Mouse (Mus musculus) ES-Bruce4 (cell line): ENCODE results near the gene Amigo2. TPM values are rescaled to one million over a fixed set of nuclear protein-coding genes. Genes with fewer than 3 reads are reported as not detected.

Experiments
- H3K27ac ChIP-seq: 2 replicates; pipeline ENCODE4 v1.5.1; 2012; ENCODE audit warnings: low read length, inconsistent platforms; ENCODE audit not compliant: insufficient read depth
- H3K27me3 ChIP-seq: 2 replicates; pipeline ENCODE4 v1.6.1; 2012; ENCODE audit warnings: mild to moderate bottlenecking, low read length, inconsistent platforms; ENCODE audit not compliant: control insufficient read depth, poor library complexity, insufficient read depth, severe bottlenecking
- H3K36me3 ChIP-seq: 2 replicates; pipeline ENCODE4 v1.6.1; 2012; ENCODE audit warnings: inconsistent platforms, mild to moderate bottlenecking, low read length, moderate library complexity; ENCODE audit not compliant: control insufficient read depth, poor library complexity, insufficient read depth, severe bottlenecking
- H3K4me1 ChIP-seq: one replicate; pipeline ENCODE4 v1.8.1; 2011; ENCODE audit warnings: low read length; ENCODE audit not compliant: control insufficient read depth, insufficient read depth
- H3K4me3 ChIP-seq: 2 replicates; pipeline ENCODE4 v1.5.1; 2011; ENCODE audit warnings: low read depth, mild to moderate bottlenecking, low read length
- H3K9ac ChIP-seq: 2 replicates; pipeline ENCODE4 v1.6.1; 2012; ENCODE audit warnings: low read depth, mild to moderate bottlenecking, inconsistent platforms; ENCODE audit not compliant: poor library complexity, severe bottlenecking
- H3K9me3 ChIP-seq: replicated peaks from 2 replicates; pipeline ENCODE4 v1.6.1; 2012; ENCODE audit warnings: mild to moderate bottlenecking, low read length, inconsistent platforms; ENCODE audit not compliant: control insufficient read depth, poor library complexity, insufficient read depth, severe bottlenecking
- CTCF ChIP-seq: IDR thresholded peaks from one replicate; pipeline ENCODE4 v1.8.1; 2011; ENCODE audit warnings: low read depth, low read length
- EP300 ChIP-seq: IDR thresholded peaks from 2 replicates; pipeline ENCODE4 v1.6.1; 2011; ENCODE audit warnings: low read depth, low read length; ENCODE audit not compliant: insufficient read depth
- POLR2A ChIP-seq: IDR thresholded peaks from one replicate; pipeline ENCODE4 v1.8.1; 2011; ENCODE audit warnings: low read length; ENCODE audit not compliant: insufficient read depth
- polyA plus RNA-seq: library from polyadenylated mRNA; stranded (reverse); fragments of >200 nt; gene quantifications from 2 replicates; pipeline ENCODE4 v1.2.4, GENCODE M21; 2011; ENCODE audit warnings: low read depth; ENCODE audit not compliant: missing spikeins, insufficient read depth, insufficient read length

The Amigo2 gene
- 1.5 and 1.8 TPM in 2 replicates for polyA plus RNA-seq

DNA sequence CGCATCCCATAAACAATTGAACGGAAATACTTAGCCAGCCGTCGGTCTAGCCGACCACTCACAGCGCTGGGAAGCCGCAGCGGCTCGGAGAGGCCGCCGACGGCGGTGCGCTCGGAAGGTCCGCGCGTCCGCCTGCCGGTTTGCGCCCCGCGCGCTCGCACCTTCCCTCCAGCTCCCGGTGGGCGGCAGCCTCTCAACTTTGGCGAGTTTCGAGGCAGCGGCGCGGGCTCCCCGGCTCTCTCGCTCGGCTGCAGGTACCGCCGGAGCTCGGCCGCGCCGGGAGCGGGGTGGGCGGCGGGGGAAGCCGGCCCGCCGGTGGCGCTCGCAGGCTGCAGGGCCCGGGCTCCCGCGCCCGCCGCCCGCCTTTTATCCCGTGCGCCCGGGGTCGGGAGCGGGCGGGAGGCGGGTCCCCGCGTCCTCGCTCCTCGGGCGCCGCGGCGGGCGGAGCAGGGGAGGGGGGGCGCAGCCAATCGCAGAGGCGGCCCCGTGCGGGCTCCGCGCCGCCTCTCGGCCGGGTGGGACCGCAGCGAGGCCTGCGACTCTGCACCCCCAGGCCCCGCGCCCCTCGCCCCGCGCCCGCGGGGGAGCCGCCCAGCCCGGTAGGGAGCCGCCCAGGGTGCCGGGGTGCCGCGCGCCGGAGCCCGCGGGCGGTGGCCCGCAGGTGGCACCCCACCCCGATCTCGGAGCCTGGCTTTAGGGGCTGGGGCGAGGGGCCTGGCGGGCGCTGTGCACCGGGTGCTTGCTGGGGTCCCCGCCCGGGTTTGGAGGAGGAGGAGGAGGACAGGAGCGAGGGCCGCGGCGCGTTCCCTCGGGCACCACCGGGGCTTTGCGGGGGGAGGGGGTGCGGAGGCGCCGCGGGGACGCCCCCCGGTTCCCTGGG lies at the start of gene Amigo2, which contains the start of gene Pced1b:
Gene Amigo2, minus strand, starts transcription at position 377 of the 880 bp plus-strand sequence.
Gene Pced1b, plus strand, starts transcription at position 197 of the 880 bp plus-strand sequence.
- no peaks in the 10 kb centered on the region for H3K27me3 ChIP-seq
- H3K4me1 ChIP-seq, result no peaks in the 10 kb centered on the region
- no peak for TF ChIP-seq EP300
- no peak for TF ChIP-seq POLR2A
- TF ChIP-seq CTCF, result no peak
- H3K27ac ChIP-seq, result no peak within 1 kb of the TSS
- H3K9me3 ChIP-seq, result no peaks in the 10 kb centered on the region
- peak within 1 kb of the TSS; percentile 94 for H3K9ac ChIP-seq
- no peaks in the 10 kb centered on the region for H3K36me3 ChIP-seq
- H3K4me3 ChIP-seq, result peak within 1 kb of the TSS; percentile 51

DNA sequence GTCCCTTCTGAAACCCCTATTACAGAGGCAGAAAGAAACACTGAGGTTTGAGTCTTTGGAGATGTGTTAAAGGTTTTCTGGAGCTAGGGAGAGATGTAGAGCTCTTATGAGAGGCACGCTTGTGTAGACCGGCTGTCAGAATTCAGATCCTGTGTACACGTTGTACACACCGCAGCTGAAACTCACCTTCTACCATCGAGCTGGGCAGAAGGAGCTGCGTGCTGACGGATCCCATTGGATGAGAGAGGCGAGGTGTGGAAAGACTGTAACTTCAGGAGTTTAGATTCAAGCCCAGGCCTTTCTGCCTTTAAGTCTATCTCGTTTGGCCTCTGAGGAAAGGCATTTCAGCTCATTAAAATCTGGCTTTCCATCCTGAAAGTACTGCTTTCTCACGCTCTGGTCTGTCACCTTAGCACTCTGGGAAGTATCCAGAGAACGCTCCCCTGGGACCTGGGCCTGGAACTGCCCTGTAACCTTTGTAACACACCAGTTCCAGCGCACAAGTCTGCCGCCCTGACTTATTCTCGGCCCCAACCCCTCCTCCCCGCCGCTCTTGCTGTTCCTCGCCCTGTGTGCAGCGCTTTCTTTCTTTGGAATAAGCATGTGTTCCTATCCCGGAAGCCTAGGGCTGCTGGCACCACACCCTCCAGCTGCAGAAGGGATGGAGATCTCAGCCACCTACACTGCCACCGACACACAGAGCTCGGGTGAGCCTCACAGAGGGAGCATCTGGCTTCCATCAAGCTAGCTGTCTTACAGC lies 44.4 kb upstream of the Amigo2 start:
- Histone ChIP-seq H3K27me3 (no peaks in the 10 kb centered on the region), H3K4me3 (no peak overlapping the region), H3K9ac (no peak overlapping the region), H3K27ac (no peak overlapping the region), H3K36me3 (no peaks in the 10 kb centered on the region), H3K9me3 (no peaks in the 10 kb centered on the region), H3K4me1 (no peaks in the 10 kb centered on the region)
- TF ChIP-seq EP300 (no peak), CTCF (no peak), POLR2A (no peak)

DNA sequence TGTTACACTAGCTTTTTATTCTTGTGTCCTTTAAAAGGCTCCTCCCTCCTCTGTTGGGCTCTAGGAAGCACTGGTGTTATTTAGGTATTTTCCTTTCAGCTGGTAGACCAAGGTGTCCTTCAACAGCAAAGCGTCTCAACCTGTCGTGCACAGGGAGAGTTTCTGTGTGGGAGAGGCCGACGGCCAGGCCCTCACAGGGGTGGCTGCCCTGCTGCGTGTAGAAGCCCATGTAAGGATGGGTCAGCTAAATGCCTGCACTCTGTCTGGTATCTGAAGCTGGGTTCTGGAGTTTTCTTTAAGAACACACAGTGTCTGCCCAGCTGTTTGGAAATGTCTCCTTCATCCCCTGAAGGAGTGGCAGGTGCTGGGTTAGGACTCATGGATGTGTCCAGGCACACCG lies 43.3 kb upstream of the Amigo2 start:
- Histone ChIP-seq H3K36me3 (no peaks in the 10 kb centered on the region), H3K27me3 (no peaks in the 10 kb centered on the region), H3K4me3 (no peak overlapping the region), H3K9me3 (no peaks in the 10 kb centered on the region), H3K9ac (no peak overlapping the region), H3K4me1 (no peaks in the 10 kb centered on the region), H3K27ac (no peak overlapping the region)
- TF ChIP-seq POLR2A (no peak), CTCF (no peak)

DNA sequence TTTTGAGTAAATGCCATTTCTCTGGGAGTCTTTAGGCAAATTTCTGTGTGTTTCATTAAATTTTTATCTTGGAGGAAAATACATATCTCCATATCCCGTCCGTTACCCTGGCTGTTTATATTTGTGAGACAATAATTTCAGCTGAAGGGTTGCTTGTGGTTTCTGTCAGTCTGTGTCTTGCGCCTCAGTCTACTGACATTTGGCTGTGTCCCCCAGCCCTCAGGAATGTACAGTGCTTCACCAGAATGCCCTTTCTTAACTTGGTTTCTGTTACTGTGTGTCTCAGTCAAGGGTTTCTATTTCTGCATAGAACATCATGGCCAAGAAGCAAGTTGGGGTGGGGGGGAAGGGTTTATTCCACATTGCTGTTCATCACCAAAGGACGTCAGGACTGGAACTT lies 42.1 kb upstream of the Amigo2 start:
- TF ChIP-seq EP300, result no peak
- no peak for TF ChIP-seq POLR2A
- TF ChIP-seq CTCF, result no peak
- Histone ChIP-seq H3K27me3 (no peaks in the 10 kb centered on the region), H3K9me3 (no peaks in the 10 kb centered on the region), H3K9ac (no peak overlapping the region), H3K4me3 (no peak overlapping the region), H3K4me1 (no peaks in the 10 kb centered on the region), H3K36me3 (no peaks in the 10 kb centered on the region), H3K27ac (no peak overlapping the region)

DNA sequence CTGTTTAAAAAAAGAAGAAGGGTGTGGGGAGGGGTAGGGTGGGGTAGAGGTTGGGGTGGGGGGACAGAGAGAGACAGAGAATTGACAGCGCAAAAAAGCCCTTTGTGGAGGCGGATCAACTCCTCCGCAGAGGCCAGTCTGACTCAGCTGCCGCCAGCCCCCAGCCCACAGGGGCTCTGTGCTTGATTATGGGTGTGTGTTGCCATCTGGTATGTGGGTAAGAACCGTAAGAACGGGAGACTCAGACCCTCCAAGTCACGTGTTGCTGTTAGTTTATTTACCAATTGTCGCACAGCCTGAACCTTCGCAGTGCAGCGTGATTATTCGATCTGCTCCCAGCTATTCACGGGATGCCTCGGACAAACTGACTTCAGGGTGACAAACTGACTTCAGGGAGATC lies 41.6 kb upstream of the Amigo2 start:
- H3K27ac ChIP-seq, result no peak overlapping the region
- TF ChIP-seq EP300, result no peak
- no peak for TF ChIP-seq CTCF
- TF ChIP-seq POLR2A, result no peak
- H3K9me3 ChIP-seq, result no peaks in the 10 kb centered on the region
- no peaks in the 10 kb centered on the region for H3K27me3 ChIP-seq
- H3K36me3 ChIP-seq, result no peaks in the 10 kb centered on the region
- H3K9ac ChIP-seq, result no peak overlapping the region
- no peak overlapping the region for H3K4me3 ChIP-seq
- no peaks in the 10 kb centered on the region for H3K4me1 ChIP-seq
